Mouse (Mus musculus) erythroblast, embryonic 14.5 days (primary cell): ENCODE data around the gene Zdhhc16.

ENCODE experiments used
- GATA1 ChIP-seq: IDR thresholded peaks from 2 replicates; pipeline ENCODE4 v1.6.1; 2012; ENCODE audit warnings: low read length, inconsistent platforms, mixed read lengths
- TAL1 ChIP-seq: IDR thresholded peaks from 3 replicates; pipeline ENCODE4 v1.6.1; 2012; ENCODE audit warnings: low read length, inconsistent platforms, mixed read lengths

GRCm38 (mm10) chr19:41932686-41933085, 594 bp upstream of the Zdhhc16 start:
- no peak for TF ChIP-seq GATA1
- TF ChIP-seq TAL1, result no peak
